ENCODE assay signal across 7 mouse cellular contexts in the genomic region with DNA sequence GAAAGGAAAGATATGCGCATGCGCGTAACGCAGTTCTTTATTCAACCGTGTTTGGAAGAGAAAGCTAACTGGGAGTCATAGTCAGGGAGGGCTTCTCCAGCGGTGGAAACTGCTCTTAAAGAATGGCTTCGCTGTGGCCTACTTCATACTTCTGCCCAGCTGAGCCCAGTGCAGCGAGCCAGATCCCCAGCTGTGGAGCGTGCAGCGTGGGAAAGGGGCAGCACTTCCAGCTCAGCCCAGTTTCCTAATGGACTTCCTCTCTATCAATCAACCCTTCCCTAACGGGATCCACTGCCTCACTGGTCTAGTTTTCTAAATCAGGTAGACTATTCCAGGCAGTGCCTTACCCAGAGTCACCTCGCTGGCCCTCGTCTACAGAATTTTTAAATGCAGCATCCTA.
A peak's percentile ranks its signal among the peaks of the same experiment; 100 is the strongest.
DNase-seq lines count a peak whose midpoint lies in the region.

No protein-coding gene starts in this region.

- DNase-seq in kidney, adult 9 months, result peak; percentile 8
- no peak for DNase-seq in kidney, adult 18-20 months
- DNase-seq in thymus, postnatal 14 days, result peak; percentile 37
- DNase-seq in thymus, adult 18-20 months, result no peak
- peak; percentile 22 to 36 for DNase-seq in heart, postnatal 36 days
- no peak for DNase-seq in layer of hippocampus, adult 8-10 months (ENCODE audit: low spot score in 2 of 2)
- DNase-seq in cerebellum, adult 11 months, result no peak

- intact Hi-C loops in heart, postnatal 36 days (cut with DNase I), result no loop called here

Comparison
In these comparisons a context has a peak if more than half of its experiments do, and no peak if none do; other contexts are left out.
1. DNase-seq: peak in kidney, adult 9 months (single experiment), thymus, postnatal 14 days (single experiment) and heart, postnatal 36 days (2 of 2); none in kidney, adult 18-20 months (single experiment), thymus, adult 18-20 months (0 of 2), layer of hippocampus, adult 8-10 months (0 of 2) and cerebellum, adult 11 months (single experiment).